Mouse (Mus musculus) right cerebral cortex, postnatal 25 days (tissue): ENCODE measurements around the gene Nectin3.
"Not testable (repeated sequence)": the region's sequence is repeated elsewhere in the genome, so short reads cannot be mapped to it uniquely, and the experiment has no call there.

Experiments used
- DNase-seq: peaks from one replicate; pipeline ENCODE4 v3.0.0; 2022

Gene Nectin3

DNA sequence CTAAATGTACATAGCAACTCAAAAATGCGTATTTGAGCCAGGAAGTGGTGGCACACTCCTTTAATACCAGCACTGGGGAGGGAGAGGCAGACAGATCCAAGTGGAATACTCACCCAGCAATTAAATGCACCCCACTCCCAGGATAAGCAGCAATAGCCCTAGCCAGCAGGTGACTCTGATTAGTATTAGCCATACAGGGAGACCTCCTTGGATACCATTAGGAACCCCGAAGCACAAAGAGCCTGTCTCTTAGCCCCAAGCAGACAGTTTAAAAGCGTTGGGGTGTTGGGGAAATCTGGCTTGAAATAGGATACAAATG lies 87.6 kb downstream of the Nectin3 start:
- no peak for DNase-seq

DNA sequence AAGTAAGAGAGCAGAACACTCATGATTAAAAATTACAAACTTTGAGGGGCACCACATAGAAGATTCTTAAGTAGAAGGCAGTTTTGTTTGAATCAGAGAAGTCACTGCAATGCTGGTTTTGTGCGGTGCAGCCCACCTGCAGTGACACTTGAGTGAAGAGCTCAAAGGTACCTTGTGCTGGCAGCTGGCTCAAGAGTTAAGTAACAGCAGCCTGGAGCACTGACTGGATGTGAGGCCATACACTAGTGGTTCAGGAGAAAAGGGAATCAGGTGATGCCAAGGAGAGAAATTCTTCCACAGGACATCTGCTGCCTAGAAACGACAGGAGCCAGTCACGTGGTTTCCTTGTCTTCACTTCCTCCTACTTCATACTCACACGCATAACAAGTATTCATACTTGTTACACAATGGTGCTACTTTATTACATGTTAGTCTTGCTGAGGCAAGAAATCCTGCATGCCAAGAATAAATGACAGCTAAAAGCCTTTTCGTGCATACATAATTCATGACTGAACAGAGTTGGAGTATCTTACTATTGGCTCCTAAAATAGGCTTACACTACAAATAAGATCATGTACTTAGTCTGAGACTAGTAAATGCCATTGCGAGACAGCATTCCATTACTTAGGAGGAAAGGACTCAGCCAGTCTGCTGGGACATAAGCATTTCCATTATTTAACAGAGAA lies 88.1 kb downstream of the Nectin3 start:
- no peak for DNase-seq

DNA sequence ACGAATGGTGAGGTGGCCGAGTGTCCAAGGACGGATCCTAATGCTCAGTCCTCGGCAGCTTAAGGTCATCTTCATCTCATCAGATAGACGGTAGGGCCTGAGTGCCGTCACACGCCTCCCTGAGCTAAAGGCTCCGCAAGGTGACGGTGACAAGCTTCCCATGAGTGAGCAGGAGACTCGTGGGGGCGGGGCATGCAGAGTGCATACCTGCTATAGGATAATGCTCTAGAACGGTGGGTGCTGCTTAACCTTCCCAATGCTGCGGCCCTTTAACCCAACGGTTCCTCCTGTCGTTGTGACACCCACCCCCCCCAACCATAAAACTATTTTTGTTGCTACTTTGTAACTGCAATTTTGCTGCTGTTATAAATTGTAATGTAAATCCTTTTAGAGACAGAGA lies 90.3 kb downstream of the Nectin3 start:
- no peak for DNase-seq

DNA sequence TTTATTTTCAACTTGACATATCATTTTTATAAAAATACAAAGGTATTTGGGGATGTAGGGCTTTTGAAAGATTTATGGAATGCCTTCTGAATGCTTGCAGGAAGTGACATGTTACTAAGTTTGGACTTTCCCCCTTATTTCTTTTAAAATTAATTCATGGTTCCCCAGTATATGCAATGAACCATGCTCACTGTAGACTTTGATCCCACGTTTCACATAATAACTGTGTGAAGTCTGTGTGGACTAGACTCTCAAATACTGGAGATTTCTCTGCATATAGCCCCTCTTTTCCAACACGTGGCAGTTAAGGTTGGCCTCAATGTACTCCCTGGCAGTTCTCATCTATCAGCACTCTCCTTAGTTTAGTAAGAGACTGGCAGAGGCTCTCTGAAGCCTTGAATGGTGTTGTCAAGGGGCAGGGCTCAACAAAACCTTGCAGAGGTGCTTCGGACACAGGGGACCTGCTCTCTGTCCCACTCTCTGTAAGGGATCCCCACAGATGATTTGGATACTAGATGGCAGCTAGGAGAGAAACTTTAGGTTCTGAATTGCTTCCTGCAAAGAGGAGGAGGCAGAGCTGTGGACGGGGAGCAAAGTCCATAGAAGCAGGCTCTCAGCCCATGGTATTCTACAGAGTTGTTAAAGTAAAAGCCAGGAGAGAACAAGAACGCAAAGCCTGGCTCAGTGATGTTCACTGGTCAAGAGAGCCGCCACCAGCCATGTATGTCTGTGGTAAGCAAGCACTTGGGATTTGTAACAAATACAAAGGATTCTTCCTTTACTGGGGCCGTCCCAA lies 91.3 kb downstream of the Nectin3 start:
- no peak for DNase-seq

DNA sequence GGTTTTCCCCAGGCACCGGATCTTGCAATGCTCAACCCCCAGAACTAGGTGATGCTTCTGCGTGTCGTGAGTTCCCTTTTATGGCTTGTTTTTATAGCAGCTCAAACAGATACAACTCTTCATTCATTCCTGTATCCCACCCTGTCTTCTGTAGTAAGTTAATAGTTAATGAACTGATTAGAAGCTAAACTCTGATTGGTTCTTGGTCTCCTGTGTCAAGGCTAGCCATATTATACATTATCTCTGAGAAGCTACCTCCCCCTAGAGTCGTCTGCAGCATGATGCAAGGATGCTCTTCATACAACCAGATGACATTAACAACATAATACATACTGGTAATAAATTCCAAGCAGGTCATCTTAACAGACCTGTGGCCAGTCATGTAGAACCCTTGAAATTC lies 100.4 kb downstream of the Nectin3 start:
- no peak for DNase-seq

DNA sequence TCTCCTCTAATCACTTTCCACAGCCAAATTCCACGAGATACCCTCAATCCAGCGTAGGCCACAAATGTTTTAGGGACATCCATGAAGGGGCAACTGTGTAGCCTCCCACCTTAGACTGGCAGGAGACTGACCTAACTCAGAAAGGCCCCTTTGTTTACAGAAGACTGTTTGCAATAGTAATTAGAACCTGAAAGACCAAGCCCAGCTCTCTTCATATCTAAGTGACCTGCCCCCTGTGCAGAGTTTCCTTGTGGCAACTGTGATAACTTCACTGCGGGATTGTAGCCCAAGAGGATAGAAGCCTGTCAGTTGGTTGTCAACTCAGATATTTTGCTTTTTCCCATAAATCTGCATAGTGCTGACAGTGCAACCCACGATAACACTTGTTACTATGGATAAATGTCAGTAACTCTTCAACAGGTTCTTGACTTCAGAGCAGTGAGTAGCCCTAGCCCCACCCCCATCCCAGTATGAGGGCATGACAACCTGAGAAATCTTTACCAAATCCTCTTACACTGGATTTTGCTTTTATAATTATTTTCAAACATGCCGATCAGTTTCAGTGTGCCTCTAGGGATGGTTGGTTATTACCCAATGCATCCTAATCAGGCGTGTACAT lies 108.8 kb downstream of the Nectin3 start:
- no peak for DNase-seq

DNA sequence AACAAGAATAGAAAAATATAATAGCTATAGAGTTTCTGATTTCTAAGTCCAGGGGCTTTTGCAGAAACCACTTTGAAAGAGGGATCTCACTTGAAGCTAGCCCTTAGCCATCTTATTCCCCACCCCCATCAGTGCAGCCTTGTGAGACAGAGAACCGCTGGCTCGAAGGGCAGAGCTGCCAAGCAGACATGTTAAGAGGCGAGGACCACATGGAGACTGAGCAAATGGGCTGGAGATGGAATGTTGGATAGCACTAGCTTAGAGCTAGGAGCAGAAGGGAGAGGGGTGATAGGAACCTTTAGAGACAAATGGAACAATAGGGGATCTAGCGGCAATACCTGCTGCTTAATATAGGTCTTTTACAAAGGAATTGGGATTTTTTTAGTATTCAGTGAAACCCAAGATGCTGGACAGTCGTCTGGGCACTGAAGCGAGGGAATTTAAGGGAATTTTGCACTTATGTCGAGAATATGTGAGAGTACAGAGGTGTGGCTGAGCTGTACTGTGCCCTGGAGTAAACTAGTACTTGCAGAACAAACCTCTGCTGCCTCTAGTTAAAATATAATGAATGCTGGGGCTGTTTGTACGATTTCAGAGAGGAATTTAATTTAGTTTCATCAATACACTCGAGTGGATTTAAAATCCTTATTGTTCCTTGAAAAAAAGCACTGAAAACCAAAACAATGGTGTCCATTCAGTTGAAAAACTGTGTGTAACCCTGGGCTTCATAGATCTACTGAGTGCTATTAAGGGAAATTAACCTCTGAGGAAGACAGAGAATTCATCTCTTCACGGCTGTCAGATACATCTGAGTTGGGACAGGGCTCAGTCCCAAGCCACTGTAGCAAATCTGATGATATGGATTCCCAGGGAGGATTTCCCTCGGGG lies 109.6 kb downstream of the Nectin3 start:
- DNase-seq, result no peak

DNA sequence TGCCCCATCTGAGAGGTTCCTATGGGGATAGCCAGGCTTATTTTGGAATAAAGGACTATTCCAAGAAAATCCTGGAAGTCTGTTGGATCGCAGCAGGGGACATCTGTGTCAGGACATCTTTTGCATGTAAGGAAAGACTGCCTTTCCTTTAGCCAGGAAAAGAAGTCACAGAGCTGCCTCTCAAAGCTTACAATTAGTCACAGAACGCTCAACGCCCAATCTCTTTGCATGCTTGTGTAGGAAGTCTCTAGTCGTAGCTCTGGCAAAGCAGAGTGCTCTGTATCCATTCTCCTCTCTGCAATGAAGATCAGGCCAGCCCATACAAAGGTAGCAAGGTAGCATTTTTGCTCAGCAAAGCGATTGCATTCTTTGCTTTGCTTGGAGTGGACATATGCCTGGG lies 114.0 kb downstream of the Nectin3 start:
- DNase-seq, result no peak

DNA sequence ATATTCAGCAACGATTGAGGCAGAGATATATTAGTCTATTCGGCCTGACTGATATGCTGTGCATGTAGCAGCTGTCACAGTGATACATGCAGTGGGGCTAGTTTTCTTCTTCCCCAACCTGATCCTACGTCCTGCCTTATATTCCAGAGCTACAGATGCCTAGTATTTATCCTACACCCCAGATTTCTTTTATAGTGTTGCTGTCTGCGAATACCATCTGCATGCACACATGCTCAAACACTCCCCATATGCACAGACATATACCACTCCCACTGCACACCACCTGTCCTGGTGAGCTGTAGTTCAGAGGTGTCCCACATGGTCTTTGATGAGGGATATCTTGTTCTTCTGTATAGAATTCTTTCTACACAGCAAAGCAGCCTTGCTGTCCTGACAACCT lies 115.0 kb downstream of the Nectin3 start:
- DNase-seq, result peak; percentile 14

DNA sequence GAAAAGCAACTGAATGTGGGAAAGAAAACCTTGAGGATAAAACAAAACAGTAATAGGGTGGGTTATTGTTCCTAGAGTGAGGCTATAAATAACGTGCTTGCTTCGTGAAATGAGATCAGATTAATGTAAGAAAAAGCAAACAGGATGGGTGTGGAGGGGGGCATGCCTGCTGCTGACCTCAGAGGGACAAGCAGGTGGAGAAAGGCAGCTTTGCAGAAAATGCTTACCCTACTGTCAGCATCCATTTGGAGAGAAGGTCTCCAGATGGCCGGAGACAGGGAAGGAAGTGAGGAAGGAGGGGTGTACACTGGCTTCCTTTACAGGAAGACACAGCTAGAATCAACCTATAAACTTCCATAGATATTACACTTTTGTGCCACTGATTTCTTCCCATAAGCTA lies 121.8 kb downstream of the Nectin3 start:
- no peak for DNase-seq

DNA sequence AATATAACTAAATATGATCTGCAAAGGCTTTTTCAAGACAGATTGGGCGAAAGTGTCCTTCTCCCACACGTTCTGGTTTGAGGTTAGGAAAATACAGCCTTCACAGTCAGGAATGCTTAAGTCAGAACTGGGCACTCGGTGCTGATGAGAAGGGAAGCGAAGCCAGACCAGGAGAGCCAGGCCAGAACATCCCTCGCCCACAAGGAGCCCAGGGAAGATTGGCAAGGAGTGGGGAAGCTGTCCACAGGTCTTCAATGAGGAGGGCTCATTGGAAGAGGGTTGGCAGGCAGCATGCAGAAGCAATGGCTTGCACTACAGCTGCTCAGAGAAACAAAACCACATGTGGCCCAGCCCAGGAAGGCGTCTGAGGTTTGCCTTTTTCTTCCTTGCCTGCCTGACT lies 136.3 kb downstream of the Nectin3 start:
- no peak for DNase-seq

DNA sequence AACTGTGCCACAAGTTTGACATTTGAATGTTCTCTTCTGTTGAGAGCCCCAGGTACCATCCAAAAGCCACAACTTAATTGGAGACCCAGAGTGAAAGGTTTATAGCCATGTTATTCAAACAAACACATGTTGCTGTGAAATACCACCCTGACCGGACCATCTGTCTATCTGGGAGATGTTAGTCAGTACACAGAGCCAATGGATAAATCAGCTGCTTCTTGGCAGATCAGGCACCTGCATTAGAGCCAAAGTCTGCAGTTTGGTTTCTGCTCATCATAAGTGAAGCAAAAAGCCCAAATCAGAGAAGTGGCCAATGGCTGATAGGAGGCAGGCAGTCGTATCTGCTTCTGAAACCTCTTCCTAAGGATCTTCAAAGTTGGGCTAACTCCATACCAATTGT lies 140.7 kb downstream of the Nectin3 start:
- DNase-seq, result not testable (repeated sequence)

DNA sequence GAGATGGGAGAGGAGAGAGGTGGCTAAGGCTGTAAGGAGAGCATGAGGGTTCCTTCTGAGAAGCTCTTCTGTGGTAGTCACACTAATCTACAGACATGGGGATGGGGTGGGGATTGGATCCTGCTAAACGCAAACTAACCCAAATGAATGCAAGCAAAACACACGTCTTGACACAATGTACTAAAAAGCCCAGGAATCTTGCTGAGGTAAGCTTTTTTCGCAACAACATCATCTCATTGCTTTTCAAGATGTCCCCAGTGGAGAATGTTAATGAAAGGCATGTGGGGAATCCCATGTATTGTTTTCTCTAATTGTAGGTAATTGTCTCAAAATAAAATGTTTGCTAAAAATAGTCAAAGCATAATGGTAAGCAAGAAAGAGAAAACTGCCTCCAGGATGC lies 141.7 kb downstream of the Nectin3 start:
- DNase-seq, result no peak
